Mouse (Mus musculus): ENCODE measurements around the gene Cdkl1. TPM values are rescaled to one million over a fixed set of nuclear protein-coding genes. Genes with fewer than 3 reads are reported as not detected.

The Cdkl1 gene
- total RNA-seq, 2 experiments from 2014 or later = 43.6 to 87.6 TPM

GRCm38 (mm10) chr12:69788380-69788779 is 2.7 kb downstream of the Cdkl1 start:
- no peak for ATAC-seq (replicated peaks; ENCODE audit: low FRiP score, poor library complexity, severe bottlenecking)

GRCm38 (mm10) chr12:69785471-69785870 is 5.6 kb downstream of the Cdkl1 start:
- no peak for ATAC-seq (replicated peaks; ENCODE audit: low FRiP score, poor library complexity, severe bottlenecking)

- peak; percentile 89 for ATAC-seq (replicated peaks; ENCODE audit: low FRiP score, poor library complexity, severe bottlenecking)
Observed at GRCm38 (mm10) chr12:69783247-69784025, 7.6 kb downstream of the Cdkl1 start.

GRCm38 (mm10) chr12:69781935-69782650 is 9.0 kb downstream of the Cdkl1 start:
- peak; percentile 62 for ATAC-seq (replicated peaks; ENCODE audit: low FRiP score, poor library complexity, severe bottlenecking)

- no peak for ATAC-seq (replicated peaks; ENCODE audit: low FRiP score, poor library complexity, severe bottlenecking)
Observed at GRCm38 (mm10) chr12:69781480-69781879, 9.6 kb downstream of the Cdkl1 start.

DNA sequence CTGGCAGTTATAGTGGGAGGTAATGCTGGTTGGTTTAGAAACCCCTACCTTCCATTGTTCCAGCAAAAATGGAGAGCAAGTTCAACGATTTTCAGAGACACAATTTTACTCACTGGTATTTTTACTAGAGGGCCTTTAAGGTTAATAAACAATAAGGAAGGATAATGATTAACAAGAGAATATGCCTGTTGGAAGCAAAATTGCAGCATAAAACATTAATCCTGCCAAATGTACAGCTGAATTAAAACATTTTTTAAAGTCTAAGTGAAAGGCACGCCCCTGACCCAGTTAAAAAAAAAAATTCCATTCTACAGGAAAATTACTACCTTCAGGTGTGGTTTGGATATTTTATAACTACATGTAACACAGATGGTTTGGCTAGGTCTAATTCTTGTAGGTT is 13.1 kb downstream of the Cdkl1 start:
- no peak for ATAC-seq (replicated peaks; ENCODE audit: low FRiP score, poor library complexity, severe bottlenecking)

- no peak for ATAC-seq (replicated peaks; ENCODE audit: low FRiP score, poor library complexity, severe bottlenecking)
Observed at GRCm38 (mm10) chr12:69777341-69777730, 13.7 kb downstream of the Cdkl1 start.

GRCm38 (mm10) chr12:69776607-69777340 is 14.3 kb downstream of the Cdkl1 start:
- peak; percentile 82 for ATAC-seq (replicated peaks; ENCODE audit: low FRiP score, poor library complexity, severe bottlenecking)

- ATAC-seq (replicated peaks; ENCODE audit: low FRiP score, poor library complexity, severe bottlenecking) = no peak
Observed at GRCm38 (mm10) chr12:69768841-69769240, 22.2 kb downstream of the Cdkl1 start.

GRCm38 (mm10) chr12:69767476-69768258 is 23.4 kb downstream of the Cdkl1 start:
- ATAC-seq (replicated peaks; ENCODE audit: low FRiP score, poor library complexity, severe bottlenecking) = no peak

DNA sequence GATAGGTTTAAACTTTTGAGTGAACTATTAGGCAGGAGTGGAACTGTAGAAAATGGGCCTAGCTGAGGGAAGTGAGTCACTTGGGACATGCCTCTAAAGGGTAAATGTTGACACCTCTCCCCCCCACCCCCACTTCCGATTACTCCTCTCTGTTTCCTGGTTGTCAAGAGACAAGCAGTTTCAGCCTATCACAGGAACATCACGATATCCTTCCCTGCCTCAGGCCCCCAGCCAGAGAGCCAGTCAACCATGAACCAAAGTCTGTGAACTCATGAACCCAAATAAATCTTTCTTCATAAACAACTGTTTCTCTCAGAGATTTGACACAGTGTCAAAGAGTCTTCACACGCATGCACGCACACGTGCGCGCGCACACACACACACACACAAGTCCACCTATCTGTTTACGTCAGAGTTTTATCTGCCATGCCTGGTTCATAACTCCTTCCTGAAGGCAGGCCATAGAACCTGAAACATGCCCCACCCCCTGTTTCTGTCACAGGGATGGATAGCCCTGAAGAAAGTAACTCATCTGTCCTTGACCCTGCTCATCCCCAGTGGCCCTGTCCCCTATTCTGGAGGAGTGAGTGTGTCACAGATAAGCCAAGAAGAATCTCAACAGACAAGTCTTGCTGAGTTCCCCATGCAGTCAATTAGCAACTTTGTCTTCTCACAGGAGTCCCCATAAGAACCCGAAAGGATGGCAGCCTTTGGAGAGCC is 24.7 kb downstream of the Cdkl1 start:
- ATAC-seq (replicated peaks; ENCODE audit: low FRiP score, poor library complexity, severe bottlenecking) = no peak

GRCm38 (mm10) chr12:69765543-69765942 is 25.5 kb downstream of the Cdkl1 start:
- ATAC-seq (replicated peaks; ENCODE audit: low FRiP score, poor library complexity, severe bottlenecking) = no peak

DNA sequence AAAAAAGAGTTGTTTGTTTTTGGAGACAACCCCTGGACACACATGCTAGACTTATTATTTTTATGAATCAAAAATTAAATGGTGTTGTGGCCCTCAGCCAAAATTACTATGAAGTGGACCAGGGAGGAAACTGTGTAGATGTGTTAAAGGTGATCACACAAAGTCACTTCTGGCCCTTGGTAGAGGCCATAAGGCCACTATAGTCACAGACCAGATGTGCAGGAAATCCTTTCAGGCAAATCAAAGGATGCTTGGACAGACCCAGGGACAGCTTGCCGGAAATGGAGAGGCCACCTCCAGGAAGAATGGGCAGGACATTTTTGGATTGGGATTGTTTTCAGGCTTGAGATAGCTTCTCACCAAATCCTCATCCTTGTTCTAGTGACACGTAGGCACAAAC is 29.5 kb downstream of the Cdkl1 start:
- ATAC-seq (replicated peaks; ENCODE audit: low FRiP score, poor library complexity, severe bottlenecking) = no peak

- ATAC-seq (replicated peaks; ENCODE audit: low FRiP score, poor library complexity, severe bottlenecking) = no peak
Observed at GRCm38 (mm10) chr12:69760743-69761406, 30.2 kb downstream of the Cdkl1 start.

DNA sequence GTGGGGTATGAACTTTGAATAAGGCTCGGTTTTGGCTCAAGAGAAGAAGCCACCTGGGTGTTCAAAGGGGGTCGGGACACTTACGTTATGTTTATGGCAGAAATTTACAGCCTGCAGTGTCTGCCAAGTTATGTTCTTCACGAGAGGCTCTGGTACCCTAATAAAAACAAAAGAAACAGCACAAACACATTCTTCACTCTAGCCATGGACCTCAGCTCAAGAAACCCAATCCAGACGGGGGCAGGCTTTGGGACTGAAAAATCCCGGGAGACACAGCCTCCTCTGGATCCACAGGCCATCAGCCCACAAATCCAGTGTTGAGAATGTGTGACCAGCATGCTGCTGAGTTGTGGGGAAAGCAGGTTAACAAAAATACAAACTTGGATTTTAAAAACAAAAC is 31.1 kb downstream of the Cdkl1 start:
- 0 out of 2 replicates have a peak, but pooled peaks have one; percentile 0 for ATAC-seq (replicated peaks; ENCODE audit: low FRiP score, poor library complexity, severe bottlenecking)

DNA sequence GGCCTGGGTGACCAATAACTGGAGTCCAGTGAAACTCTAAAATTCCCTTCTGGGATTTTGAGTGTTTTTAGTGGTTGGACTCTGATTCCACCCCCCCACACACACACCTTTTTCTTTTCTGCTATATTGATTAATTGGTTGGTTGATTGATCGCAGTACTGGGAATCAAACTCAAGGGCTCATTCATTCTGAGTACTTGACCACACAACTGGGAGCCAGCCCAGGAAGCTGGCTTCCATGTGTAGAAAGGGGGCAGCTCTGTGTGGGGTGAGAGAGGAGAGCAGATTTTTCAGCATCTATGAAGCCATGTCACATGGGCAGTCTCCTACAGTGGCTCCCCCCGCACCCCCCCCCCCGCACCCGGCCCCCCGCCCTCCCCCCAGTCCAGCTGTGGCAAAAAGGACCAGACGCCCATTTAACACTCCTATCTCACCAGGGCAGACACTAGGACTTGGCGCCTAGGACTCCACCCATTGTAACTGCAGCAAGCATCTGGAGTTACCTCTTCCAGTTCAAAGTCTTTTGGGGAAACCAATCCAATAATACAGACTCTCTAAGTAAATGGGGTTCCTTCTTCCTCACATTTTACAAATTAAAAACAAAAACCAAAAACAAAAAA is 31.7 kb downstream of the Cdkl1 start:
- ATAC-seq (replicated peaks; ENCODE audit: low FRiP score, poor library complexity, severe bottlenecking) = peak; percentile 68

GRCm38 (mm10) chr12:69758221-69759185 is 32.6 kb downstream of the Cdkl1 start:
- ATAC-seq (replicated peaks; ENCODE audit: low FRiP score, poor library complexity, severe bottlenecking) = peak; percentile 37

All from erythroblast, adult 5-6 weeks (primary cell).